Mouse (Mus musculus) fibroblast of lung, adult 2 months (primary cell): ENCODE measurements at regions not wholly inside any gene's neighbourhood (a gene's known extent, or its start where the extent isn't known, plus 50 kb on each side); places are given as distances from the start of the nearest gene placed in this dataset.

Experiments
- DNase-seq: peaks from one replicate; pipeline ENCODE4 v3.0.0-alpha.2; 2011; ENCODE audit warnings: low read depth

DNA sequence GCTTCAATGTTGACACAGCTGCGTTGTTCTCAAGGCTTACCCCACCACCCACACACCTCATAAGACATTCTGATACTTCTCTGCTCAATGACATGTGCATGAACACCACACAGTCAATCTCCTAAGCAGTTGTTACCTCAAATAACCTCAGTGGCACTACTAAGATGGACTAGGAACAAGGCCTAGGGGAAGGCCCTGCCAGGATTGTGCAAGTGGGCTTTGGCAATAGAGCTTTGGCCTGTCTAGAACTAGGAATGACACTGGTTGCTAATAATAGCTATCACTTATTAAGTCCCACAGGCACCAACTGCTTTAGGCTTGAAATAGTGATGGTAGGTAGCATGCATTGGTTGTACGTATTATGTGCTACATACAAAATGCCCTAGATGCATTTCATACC is 169.7 kb upstream of the Nabp1 start:
- peak; percentile 16 for DNase-seq

DNA sequence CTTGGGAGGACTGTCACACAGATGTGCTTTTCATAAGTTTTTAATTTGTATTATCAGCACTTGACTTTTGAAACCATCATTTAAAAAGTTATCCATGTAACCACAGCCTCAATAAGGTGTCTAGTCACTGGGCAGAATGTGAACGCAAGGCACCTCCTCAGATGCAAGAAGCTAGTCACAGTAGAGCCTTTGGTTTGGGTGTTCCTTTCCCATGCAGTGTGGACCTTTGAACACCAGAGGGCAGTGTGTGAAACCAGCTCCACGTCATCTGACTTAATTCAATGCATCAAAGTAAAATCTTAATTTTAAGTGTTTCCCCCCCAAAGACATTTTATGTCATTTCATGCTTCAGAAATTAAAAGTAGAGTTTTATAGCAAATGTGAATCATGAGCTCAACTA is 166.2 kb upstream of the Nabp1 start:
- DNase-seq = peak; percentile 59

DNA sequence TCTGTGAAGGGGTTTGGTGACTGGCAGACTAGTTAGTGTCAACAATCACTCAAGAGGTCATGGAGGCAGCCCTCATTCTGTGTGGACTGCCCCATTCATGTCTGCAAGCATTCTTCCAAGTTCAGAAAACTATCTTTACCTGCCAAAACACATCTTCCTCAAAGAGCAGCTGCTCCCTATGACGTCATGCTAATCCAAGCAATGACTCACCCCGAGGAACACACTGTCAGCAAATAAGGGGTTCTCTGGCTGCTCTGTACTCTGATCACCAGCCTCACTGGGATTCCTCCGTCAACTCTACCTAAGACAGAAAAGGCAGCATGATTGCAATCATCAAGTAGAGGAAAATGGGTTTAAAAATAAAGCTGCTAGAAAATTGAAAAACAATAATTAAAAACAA is 165.4 kb upstream of the Nabp1 start:
- no peak for DNase-seq

DNA sequence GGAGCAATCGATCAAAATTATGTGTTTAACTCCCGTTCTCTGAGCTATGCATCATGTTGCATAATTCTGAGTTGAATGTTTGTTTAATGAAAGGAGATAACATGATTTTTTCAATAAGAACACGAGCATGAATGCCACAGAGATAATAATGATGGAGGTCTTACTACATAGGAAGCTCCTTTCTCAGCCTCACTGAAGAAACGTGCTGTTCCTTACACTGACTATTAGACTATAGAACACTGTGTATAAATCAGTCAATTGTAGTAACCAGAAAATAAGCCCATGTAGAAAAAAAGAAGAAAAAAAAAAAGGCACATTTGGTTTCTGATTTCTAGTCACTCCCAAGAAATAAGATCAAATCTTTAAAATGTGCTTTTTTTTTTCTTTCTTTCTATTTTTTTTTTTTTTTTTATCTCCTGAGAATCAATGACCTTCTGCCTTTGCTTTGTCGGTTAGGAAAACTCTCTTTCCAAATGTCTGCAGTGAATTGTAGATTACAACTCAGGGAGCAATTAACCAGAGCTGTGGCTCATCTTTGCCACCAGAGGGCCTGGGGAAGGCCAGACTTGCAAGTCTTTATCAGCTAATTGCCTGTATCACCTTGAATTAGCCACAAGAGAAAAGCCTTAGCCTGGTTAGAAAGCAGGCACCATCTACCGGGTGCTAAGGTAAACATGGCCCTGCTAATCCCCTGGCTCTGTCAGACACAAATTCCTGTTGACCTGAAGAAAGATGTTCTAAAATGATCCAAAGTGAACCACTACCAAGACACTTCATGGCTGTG is 160.5 kb upstream of the Nabp1 start:
- no peak for DNase-seq

DNA sequence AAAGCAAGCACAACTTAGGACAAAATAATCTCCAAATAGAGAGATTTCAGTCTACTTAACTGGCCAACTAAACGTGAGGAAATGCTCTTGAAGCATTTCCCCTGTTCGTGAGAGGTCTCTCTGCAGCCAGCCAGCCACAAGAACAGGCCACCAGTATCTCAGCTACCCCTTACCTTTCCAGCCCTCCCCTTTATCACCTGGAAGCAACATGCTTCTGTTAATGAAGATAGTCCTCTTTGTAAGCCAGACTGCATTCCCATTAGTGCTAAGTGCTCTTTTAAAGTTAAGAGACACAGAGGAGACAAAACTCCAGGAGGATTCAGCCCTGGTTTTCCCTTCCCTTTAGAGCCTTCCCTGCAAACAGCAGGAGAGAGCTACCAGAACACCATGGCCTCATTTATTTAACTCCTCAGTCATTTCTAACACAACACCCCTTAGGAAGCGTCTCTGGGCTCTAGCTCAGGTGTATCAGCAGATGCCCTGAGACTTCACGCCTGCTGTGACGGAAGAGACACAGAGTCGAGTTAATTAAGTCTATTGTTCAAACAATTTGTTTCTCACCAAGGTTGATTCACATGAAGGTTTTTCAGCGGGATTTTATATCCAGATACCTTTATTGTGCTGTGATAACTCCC is 157.8 kb upstream of the Nabp1 start:
- no peak for DNase-seq

DNA sequence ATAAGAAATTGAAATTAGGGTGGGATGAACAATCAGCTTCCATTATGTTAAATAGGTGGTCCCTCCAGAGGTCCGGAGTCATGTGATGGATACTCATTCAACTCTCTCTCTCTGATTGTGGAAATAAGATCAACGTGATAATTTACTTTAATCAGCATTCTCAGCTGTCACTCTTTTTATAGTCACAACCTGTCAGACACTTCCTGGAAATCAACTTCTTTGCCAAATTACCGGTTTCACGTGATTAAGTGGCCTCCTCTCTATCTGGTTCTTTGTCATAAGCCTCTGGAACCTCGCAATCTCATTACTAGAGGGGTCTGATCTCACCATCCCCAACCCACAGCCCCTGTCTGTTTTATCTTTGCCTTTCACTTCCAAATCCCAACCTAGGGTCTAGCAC is 155.6 kb upstream of the Nabp1 start:
- DNase-seq = no peak

DNA sequence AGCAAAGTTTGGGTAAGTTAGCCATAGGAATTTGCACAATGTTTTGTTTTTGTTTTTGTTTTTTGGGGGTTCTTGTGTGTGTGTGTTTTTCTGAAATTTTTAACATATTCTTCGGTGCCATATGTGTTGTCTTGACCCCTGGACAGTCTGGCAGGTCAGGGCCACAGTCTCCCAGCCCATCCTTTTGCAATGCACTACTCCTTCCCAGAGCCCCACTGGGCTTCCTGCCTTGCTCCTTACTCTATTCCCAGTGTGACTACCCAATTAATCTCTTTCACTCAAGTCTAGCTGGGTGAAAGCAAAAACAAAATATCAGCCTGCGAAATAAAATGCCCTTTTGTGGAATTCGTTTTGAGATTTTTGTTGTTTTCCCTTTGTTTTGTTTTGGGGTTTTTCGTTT is 154.6 kb upstream of the Nabp1 start:
- no peak for DNase-seq

DNA sequence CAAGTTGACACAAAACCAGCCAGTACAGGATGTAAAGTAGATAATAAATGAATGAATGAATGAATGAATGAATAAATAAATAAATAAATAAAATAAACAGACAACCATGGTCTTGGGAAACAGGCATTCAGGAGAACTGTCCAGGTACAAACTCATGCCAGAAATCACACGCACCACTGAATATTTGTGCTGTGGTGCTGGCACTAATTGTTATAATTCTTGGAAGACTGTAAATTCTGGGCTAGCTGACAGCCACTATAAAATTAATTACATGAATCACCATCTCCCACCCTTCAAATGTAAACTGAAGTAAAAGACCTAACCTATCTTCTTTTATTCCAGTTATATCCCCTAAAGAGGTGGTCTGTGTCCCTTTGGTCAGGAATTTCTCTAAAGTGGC is 151.6 kb upstream of the Nabp1 start:
- no peak for DNase-seq

DNA sequence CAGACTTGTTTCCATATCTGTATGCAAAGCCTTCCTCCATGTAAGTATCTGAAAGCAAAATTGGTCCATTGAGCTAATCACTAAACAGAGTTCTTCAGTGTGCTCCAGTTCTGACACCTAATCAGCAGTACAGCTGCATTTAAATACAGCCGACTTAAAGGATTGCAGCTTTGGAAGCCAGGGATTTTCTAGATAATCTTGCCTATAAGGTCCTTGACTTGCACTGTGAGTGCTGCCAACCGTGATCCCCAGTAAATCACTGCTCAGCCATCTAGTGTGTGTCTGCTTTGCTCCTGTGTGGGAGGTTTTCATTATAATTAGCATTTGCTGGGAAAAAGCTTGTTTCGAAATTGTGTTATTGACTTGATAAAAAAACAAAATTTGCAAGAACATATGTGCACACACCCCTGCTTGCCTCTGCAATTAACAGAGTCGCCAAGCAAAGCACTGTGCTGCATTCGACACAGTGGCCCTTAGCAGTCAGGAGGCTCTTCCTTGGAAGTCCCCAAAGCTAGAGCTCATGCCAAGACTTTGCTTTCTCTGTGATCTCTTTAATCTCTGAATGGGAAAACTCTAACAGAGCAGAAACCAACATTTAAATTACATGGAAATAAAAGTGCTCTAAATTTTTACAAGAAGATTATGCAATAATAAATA is 150.0 kb upstream of the Nabp1 start:
- DNase-seq = no peak

DNA sequence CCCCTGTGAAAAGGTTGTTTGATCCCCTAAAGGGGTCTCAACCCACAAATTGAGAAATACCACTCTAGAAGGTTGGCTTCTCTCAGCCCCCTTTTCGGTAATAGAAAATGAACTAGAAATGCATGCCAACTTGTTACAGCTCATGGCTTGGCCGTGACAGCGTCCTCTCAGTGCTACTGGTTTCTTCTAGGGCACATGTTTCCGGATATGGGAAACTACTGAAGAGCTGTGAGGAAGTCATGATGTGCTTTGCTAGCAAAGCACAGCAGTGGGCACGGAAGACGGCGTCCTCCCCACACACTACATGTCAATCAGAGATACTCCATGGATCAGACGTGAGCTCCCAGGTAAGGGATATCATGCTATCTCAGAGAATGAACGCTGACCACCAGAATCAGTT is 148.1 kb upstream of the Nabp1 start:
- DNase-seq = no peak

DNA sequence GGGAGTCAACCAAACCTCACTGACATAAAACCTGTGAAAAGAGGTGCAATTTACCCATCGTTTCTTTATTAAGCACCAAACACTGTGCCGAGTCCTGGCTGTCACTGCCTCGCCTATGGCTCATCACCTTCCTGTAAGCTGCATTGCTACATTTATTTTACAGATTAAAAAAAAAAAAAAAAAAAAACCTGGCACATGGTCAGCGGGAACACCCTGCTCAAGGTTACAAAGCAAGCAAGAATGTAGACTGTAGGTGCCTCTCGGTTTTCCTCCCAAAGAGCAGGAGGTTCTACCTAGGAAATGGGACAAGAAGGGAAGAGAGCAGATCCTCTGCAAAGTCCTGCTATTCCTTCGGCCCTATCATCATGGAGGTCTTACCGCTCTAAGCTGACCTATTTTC is 146.9 kb upstream of the Nabp1 start:
- DNase-seq = no peak

DNA sequence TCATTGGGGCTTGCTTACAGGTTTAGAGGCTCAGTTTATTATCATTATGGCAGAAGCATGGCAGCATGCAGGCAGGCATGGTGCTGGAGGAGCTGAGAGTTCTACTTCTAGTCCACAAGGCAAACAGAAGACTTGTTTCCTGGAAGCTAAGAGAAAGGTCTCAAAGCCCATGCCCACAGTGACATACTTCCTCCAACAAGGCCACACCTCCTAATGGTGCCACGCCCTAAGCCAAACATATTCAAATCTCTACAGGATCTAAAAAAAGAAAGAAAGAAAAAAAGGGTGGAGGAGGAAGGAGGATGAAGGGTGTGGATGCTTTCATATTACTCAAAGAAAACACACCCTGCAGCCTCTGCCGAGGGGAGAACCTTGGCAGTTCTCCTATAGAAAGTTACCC is 146.3 kb upstream of the Nabp1 start:
- DNase-seq = no peak

DNA sequence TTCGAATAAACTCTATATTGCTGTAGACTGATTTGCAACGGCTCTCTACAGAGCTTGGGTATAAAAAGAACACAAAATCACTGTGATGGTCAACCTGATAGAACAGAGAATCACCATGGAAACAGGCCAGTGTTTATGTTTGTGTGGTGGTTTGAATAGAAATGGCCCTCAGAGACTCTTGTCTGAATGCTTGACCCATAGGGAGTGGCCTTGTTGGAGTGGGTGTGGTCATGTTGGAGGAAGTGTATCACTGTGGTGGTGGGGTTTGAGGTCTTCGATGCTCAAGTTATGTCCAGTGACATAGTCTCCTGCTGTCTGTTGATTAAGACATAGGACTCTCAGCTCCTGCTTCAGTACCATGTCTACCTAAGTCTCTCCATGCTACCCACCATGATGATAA is 144.8 kb upstream of the Nabp1 start:
- DNase-seq = no peak

DNA sequence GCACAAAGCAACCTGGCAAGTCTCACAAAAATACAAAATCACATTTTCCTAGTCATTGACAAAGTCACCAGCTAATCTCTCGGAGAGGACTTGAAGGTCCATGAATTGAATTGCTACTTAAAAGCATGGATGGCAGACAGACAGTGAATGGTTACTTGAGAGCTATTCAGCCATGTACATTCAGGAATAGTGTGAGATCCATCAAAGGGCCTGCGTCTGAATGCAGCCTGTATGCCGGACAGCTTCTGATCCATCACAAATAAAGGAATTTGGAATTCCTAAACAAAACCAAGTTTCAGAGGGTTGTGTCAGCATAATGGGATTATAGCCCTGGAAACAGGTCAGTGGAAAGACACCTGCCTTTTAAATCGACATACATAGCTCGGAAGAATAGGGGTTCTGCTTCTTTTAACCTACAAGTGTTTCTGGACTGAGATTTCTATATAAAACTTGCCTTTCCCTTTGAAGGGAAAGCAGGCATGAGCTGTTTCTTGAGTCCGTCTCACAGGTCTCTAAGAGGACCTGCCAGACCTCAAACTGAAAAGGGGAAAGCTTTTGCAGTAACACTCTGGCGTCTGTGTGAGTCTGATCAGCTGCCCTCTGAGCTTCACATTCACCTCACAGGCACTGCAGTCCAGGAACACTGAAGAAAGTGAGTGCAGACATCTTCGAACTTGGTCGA is 144.1 kb upstream of the Nabp1 start:
- DNase-seq = no peak

DNA sequence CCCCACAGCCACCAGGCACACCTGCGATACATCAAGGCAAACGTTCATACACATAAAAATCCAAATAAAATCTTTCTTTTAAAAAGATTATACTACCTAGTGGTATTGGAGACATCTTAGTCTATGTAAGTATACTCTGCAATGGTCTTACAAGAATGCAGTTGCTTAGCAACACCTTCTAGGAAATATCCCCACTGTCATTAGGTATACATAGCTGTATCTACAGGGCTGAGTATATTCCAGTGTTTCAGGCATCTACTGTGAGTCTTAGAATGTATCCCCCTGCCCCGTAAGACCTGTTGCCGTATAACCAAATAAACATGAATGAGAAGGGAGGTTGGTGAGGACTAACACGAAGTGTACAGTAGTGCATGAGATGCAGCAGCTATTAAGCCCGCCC is 142.8 kb upstream of the Nabp1 start:
- no peak for DNase-seq

DNA sequence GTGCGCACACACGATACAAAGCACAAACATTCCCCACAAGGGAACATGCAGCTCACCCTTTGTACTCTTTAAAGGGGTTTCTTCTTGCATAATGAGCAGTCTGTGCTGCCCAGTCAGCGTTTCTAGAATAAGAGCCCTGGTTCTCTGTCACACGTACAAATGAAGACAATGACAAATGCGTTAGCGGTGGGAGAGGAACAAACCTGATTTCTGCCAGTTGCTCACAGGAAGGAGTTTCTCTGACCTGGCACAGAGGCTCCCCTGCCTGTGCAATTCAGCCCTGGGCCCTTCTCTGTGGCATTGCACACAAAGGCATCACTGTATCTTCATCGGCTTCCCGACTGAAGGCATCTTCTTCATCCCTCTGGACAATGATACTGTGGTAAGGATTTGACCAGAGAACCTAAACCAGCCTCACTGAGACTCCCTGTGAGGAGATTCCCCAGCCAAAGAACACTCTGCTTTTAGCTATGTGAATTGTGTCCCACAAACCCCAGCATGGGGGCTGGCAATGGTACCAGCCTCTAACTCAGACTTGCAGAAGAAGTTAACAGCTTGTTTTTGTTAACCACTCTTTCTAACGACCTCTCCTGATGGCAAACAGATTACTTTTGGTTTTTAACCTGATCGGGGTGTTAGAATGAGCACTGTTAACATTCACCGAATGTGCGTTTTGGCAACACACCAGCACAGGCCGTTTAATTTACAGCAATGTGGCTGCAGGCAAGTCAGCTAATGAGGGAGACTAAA is 139.5 kb upstream of the Nabp1 start:
- no peak for DNase-seq

DNA sequence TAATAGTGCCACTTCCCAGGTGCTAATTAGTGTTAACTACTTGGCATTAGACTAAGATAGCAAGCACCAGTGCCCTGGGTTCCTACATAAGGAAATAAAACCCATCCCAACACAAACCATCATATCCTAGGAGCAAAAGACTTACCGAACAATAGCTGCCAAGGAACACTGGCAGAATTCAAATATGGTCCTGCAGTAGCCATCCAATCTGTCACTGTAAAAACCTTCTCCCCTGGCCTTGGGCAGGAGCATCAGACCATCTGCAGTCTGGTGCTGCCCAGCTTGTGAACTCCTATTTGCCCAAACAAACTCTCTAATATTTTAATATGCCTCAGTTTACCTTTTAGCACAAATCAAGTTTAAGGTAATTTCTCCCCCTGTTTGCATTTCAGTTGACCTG is 137.9 kb upstream of the Nabp1 start:
- no peak for DNase-seq

DNA sequence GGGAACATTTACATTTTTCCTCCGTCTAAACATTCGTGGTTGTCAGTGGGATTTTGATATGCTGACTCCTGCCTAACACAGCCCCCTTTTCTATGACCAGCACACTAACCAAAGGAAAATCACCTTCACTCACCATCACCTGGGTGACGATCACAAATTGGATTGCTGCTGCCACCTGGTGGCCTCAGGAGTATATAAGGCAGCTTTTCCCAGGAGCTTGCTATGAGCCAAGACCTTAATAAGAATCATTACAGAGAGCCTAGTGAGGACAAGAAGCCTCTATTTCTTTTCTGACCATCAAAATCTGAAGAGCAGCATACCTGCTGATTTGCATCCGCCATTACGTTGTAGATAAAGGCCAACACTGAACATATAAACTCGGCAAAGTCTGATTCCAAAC is 137.3 kb upstream of the Nabp1 start:
- DNase-seq = no peak

DNA sequence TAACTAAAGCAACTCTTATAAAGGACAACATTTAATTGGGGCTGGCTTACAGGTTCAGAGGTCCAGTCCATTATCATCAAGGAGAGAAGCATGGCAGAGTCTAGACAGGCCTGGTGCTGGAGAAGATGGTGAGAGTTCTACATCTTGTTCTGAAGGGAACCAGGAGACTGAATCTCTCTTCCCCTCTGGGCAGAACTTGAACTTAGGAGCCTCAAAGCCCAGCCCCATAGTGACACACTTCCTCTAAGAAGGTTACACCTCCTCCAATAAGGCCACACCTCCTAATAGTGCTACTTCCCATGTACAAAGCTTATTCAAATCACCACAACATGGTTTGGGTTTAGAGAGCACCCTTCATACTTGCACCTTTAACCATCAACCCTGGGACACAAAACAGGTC is 136.5 kb upstream of the Nabp1 start:
- DNase-seq = no peak

DNA sequence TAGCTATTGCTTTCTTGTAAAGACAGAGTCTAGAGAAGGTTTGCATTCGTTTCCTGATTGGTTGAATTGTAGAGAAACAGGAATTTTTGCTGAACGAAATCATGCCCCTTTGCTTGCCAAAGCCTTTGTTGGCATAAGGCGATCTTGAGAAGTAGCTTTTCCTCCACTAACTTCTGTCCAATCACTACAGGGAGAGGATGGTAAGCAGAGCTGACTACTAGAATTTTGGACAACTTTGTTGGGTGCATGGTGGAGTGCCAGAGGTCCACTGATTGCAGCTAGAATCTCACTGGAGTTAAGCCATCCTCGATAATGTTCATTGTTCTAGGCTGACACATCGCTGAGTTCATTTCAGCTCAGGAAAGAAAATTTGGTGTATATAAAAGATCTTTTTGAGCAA is 131.1 kb upstream of the Nabp1 start:
- no peak for DNase-seq

DNA sequence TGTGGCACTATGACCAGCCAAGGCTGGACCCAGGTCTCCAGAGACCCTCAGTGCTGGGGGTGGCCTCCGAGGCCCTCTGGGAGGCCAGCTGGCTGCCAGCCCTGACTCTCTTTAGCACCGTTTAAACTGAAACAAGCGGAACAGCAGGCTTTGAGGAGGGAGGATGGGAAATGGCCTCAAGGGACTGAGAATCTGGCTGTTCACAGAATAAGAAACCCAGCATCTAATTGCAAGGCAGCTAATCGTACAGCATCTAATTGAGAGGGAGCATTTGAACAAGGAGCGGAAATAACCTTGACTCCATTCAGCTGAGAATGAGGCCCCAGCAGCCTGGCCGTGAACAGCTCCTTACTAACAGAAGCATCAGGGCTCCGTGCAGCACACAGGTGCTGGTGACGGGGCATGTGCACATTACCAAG is 129.2 kb upstream of the Nabp1 start:
- DNase-seq = no peak

DNA sequence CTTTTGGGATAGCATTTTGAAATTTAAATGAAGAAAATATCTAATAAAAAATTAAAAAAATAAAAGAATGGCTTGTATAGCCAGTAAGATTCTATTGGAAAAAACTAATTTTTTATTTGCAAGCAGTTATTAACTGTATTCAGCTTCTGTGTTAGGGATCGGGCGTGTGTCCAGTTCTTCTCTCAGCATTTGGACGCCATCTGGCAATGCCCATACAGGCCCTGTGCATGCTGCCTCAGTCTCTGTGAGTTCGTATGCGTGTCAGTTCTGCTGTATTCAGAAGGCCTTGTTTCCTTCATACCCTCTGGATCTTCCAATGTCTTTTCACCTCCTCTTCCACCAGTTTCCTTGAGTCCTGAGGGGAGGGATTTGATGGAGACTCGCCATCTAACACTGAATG is 123.8 kb upstream of the Nabp1 start:
- DNase-seq = no peak
